Mouse (Mus musculus): ENCODE results near the gene Saal1.
"Not testable (repeated sequence)": the region's sequence is repeated elsewhere in the genome, so short reads cannot be mapped to it uniquely, and the experiment has no call there.

The Saal1 gene

GRCm38 (mm10) chr7:46686827-46687226 is 23.7 kb downstream of the Saal1 start:
- DNase-seq (ENCODE audit: low spot score) = no peak

GRCm38 (mm10) chr7:46680732-46681131 is 29.7 kb downstream of the Saal1 start:
- no peak for DNase-seq (ENCODE audit: low spot score)

- DNase-seq (ENCODE audit: low spot score) = not testable (repeated sequence)
Measured at GRCm38 (mm10) chr7:46679044-46679443, 31.4 kb downstream of the Saal1 start.

GRCm38 (mm10) chr7:46678417-46678816 is 32.1 kb downstream of the Saal1 start:
- DNase-seq (ENCODE audit: low spot score) = no peak

- DNase-seq (ENCODE audit: low spot score) = no peak
Measured at GRCm38 (mm10) chr7:46676808-46677360, 33.6 kb downstream of the Saal1 start.

GRCm38 (mm10) chr7:46675886-46676285 is 34.6 kb downstream of the Saal1 start:
- DNase-seq (ENCODE audit: low spot score) = no peak

GRCm38 (mm10) chr7:46675061-46675460 is 35.4 kb downstream of the Saal1 start:
- DNase-seq (ENCODE audit: low spot score) = no peak

- DNase-seq (ENCODE audit: low spot score) = no peak
Measured at GRCm38 (mm10) chr7:46672160-46672672, 38.3 kb downstream of the Saal1 start, which contains the start of gene Tph1. Gene Tph1 (minus strand): TSS chr7:46672537.

- no peak for DNase-seq (ENCODE audit: low spot score)
Measured at GRCm38 (mm10) chr7:46667256-46667655, 43.2 kb downstream of the Saal1 start.

- peak; percentile 54 for DNase-seq (ENCODE audit: low spot score)
Measured at GRCm38 (mm10) chr7:46665236-46665635, 45.2 kb downstream of the Saal1 start.

- DNase-seq (ENCODE audit: low spot score) = no peak
Measured at GRCm38 (mm10) chr7:46661591-46662090, 48.8 kb downstream of the Saal1 start.

GRCm38 (mm10) chr7:46652279-46652678 is 58.2 kb downstream of the Saal1 start:
- DNase-seq (ENCODE audit: low spot score) = no peak

- DNase-seq (ENCODE audit: low spot score) = not testable (repeated sequence)
Measured at GRCm38 (mm10) chr7:46650231-46650630, 60.2 kb downstream of the Saal1 start.

GRCm38 (mm10) chr7:46648431-46649140 is 61.9 kb downstream of the Saal1 start:
- DNase-seq (ENCODE audit: low spot score) = no peak

GRCm38 (mm10) chr7:46643172-46643571 is 67.3 kb downstream of the Saal1 start:
- no peak for DNase-seq (ENCODE audit: low spot score)

- no peak for DNase-seq (ENCODE audit: low spot score)
Measured at GRCm38 (mm10) chr7:46640062-46640461, 70.4 kb downstream of the Saal1 start.

GRCm38 (mm10) chr7:46639692-46640031 is 70.8 kb downstream of the Saal1 start, which contains the start of gene Sergef:
Gene Sergef (minus strand): TSS chr7:46639807.
- peak; percentile 90 for DNase-seq (ENCODE audit: low spot score)

- DNase-seq (ENCODE audit: low spot score) = peak; percentile 47
Measured at GRCm38 (mm10) chr7:46638889-46639691, 71.4 kb downstream of the Saal1 start.
